Mouse (Mus musculus) kidney, postnatal 36 days (tissue): Measurements from ENCODE around the gene Csk.

ENCODE experiments used
- DNase-seq, 2 experiments: peaks; one replicate each; pipeline ENCODE4 v3.0.0; 2021 to 2022; ENCODE audit warnings: mixed read lengths in 2 of 2

Csk gene

DNA sequence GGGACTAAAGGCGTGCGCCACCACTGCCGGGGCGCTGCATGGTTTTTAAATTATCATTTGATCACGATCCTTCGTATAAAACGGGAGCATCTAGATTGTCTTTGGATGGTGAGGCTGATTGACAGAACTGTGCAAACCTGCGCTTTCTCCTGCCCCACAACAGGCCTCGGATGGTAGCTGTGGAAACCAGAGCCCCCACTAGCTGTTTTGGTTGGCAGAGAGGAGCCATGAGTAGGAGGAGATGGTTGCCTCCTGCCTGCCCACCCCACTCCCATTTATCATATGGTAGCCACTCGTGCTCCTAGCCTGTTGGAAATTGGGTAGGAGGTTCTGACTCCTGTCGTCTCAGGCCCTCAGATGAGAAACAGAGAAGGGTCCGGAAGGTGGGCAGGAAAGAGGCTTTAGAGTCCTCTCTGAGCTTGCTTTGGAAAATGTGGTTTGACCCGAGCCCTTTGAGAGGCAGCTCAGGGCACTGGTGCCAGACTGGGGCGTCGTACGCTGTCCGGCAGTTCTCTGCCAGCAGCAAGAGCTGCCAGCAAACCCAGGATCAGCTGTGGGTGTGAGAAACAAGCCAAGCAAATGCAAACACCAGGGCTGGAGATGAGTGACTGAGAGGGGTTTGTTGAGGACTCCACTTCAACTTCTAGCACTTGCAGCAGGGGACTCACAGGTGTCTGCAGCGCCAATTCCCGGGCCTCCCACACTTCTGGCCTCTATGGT, 3.4 kb upstream of the Csk start:
- no peak for DNase-seq

DNA sequence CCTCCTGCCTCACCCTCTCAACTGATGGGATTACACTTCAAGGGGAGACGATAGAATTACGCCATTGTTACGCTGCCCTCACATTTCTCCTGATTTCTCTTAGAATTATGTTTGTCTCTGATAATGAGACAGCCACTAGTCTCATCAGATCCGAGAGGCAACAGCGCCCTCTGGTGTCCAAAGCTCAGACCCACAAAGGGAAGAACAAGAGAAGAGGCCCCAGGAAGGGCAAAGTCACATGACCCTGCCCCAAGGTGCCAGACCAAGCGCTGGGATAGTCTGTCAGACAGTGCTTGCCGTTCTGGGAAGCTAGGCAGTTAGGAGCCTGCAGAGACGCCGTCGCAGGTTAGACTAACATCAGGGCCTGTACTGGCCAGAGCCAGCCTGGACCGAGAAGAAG, 2.3 kb upstream of the Csk start:
- peak; percentile 94 to 98 for DNase-seq

GRCm38 (mm10) chr9:57654966-57655365, 1.5 kb upstream of the Csk start:
- DNase-seq, result no peak

DNA sequence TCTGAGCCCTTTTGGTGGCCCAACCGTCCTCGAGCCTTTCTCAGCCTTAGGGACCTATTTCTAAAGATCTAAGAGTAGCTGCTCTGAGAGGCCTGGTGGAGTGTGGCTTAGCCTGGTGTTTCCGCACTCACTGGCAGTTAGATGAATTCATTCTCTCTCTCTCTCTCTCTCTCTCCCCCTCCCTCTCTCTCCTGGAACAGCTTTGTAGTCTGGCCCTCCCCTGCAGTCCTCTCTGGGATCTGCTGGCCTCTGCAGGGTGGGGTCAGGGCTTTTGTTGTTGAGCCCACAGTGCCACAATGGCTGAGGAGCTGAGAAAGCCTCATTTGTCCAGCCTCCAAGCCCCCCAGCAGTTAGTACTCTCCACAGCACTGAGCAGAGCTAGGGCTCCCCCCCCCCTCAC, 576 bp downstream of the Csk start:
- no peak for DNase-seq

DNA sequence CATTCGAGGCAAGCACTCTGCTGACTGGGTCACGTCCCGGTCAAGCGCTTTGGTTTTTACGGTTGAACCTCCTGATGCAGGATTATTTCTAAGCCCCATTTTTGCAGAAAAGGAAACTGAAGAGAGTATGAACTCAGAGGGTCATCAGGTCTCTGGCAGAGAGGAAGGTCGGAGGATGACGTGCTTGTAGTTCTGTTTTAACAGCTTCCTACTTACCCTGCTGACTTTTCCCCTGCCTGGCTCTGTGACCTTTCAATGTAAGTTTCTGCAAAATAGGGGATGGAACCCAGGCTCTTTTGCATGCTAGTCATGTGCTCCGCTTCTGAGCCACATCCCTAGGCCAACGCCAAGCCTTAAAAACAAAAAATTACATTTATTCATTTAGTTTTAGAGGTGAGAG, 1.1 kb downstream of the Csk start:
- no peak for DNase-seq

DNA sequence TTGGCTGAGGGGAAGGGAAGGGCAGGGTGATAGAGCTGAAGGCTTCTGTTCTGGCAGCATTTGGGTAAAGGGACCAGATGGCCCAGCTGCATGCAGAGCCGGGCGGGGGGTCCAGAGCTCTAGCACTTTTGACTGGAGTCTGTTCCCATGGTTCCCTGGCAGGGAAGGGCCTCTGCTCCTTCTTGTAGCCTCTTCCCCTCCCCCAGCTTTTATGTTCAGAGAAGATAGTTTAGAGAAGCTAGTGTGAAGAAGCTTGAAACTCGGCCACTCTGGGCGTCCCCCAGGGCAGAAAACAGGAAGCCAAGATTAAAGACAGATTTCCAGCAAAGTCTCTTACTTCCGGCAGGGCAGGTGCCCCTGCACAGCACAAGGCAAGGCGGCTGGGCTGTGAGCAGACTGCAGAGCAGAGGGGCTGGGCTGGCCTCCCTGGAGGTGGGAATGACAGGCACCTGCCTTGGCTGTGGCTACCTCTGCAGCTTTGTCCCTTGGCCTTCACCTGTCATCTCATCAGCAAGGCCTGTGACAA, 2.6 kb downstream of the Csk start:
- no peak for DNase-seq

DNA sequence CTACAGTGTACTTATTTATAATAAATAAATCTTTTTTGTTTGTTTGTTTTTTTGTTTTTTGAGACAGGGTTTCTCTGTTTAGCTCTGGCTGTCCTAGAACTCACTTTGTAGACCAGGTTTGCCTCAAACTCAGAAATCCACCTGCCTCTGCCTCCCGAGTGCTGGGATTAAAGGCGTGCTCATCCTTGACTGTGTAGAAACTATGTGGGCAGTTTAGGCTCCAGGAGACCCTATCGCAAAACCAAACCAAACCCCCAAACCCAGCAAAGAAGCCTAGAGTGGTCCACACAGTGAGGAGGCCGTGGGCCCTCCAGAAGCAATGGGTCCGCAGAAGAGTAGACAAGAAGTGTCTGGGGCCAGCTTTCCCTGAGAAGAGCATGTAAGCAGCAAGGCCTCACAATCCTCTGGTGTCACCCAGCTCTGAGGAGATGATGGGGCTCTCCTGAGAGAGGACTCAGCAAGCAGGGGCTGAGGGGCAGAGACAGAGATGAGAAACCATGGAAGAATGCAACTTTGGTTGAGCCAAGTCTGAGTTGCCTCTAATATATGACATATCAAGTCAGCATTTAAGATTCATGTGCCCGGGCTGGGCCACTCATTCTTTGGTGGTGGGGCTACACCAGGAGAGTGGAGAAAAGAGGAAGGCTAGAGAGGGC, 3.2 kb downstream of the Csk start:
- no peak for DNase-seq

DNA sequence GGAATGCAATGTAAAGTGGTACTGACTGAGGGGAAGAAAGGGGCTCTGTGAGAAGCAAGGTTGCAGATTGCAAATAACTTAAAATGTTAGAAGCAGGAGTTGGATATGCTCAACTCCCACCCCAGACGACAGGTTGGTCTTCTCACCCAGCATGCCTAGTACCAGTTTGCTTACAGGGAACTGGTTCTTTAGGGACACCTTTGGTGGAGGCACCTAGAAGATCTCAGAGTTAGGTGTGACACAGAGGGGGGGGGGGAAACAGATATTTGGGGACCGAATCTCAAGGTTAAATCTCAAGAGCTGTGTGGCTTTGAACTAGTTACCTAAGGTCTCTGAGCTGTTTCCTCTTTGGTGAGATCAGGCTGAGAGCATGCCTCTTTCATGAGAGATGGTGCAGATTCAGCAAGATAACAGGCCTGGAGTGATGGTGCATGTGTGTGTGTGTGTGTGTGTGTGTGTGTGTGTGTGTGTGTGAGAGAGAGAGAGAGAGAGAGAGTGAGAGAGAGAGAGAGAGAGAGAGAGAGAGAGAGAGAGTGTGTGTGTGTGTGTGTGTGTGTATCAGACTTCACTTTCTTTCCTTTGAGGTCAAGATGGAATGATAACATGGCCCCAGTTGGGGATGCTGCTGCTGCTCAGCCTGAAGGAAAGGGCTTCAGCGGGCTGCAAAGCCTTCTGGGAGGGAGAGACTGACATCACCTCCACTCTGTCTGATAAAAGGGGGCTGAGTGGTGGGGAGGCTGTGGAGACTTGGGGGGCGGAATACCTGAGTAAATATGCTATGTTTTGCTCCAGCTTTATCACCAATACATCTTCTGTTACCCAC, 5.9 kb downstream of the Csk start:
- DNase-seq, result no peak

DNA sequence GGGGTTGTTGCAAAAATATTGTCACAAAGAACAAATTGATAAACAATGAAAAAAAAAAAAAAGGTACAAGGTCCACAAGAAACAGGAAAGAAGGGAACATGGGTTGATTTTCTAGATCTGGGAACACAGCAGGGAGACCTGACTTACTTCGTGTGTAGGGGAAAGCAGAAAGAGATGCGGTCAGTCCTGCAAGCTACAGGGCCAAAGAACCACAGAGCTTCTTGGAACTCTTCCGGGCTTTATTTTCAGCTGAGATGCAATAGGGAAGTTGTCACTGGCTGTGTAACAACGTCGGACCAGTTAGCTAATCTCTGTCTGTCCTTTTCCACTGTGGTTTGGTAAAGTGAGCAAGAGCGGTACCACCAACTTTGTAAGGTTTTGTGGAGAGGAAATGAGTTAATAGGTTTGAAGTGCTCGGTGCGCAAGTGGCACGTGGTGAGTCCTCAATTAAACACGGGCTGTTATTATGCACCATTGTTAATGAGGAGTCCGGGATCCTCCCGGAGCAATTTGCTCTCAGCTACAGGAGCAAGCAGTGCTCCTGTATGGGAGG, 6.8 kb downstream of the Csk start:
- DNase-seq, result no peak

DNA sequence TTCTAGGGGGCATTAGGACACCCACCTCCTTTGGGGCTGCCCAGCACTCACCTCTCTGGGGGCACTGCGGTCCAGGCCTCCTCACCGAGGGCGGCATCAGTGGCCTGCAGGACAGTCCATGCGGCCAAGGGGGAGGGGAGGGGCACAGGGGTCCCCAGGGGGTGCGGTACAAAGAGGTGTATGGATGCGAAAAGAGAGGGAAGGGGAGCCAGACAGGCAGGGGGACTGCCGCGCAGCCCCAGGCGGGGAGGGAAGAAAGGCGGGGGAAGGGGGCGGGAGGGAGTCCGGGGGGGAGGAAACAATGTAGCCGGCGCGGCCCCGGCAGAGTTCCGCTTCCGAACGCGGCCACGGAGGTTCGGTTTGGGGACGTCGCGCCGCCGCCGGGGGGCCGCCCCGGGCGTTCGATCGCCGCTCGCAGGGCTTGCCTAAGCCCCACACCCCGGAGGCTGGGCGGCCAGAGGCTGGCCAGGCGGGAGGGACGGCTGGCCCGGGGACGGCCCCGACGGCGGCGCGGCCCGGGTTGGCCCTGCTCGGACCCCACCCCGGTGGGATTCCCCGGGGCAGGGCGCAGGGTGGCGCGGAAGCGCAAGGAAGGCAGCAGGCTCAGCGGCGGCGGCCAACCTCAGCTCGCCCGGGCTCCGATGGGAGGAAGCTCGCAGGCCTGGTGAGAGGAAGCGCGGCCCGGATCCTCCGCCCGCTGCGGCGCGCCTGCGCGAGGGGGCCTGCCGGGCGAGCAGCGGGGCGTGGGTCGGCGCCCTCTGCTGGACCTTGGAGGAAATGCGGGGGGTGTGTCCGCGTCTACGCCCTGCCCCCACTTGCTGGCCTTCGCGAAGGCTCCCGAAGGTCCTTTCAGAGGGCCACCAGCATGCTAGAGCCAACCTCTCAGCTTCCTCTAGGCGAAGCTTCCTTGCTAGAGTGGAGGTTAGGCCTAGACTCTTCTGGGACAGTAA, 8.2 kb downstream of the Csk start:
- DNase-seq, result peak; percentile 92 to 95

DNA sequence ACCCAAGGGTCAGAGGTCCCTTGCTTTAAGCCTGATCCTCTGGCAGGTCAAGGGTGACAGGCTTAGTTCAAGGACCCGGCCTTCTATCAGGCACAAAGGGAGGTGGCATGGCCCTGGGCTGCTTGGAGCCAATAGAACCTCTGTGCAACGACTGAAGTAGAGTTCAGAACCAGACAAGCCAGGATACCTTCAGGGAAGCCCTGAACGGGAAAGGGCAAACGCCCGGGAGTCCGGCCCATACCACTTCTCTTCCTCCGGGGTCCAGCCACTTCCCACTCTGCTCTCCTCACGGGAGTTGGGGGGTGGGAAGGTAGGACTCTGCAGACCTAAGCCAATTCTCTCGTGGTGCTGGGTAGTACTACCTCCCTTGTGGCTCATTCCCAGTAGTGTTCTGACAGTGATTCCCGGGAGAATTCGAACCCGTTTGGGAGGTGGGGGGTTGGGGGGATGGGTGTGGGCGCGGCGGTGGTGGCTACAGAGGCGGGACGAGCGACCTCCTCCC, 8.9 kb downstream of the Csk start:
- DNase-seq, result peak in 1 of 2 experiments; percentile 38

DNA sequence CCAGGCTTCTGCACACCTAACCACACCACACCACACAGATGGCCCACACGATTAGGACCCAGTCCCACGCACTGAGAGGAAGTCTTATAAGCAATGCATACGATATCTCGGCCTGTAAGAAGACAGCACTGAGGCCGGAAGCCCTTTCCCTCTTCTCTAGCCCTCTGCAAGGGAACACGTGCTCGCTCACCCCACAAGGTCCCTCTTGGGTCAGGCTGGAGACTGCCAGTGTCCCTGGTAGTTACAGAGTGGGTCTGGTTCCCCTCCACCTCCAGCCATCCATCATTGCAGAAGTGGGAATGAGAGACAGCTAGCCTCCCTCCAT, 9.6 kb downstream of the Csk start:
- peak in 1 of 2 experiments; percentile 35 for DNase-seq

DNA sequence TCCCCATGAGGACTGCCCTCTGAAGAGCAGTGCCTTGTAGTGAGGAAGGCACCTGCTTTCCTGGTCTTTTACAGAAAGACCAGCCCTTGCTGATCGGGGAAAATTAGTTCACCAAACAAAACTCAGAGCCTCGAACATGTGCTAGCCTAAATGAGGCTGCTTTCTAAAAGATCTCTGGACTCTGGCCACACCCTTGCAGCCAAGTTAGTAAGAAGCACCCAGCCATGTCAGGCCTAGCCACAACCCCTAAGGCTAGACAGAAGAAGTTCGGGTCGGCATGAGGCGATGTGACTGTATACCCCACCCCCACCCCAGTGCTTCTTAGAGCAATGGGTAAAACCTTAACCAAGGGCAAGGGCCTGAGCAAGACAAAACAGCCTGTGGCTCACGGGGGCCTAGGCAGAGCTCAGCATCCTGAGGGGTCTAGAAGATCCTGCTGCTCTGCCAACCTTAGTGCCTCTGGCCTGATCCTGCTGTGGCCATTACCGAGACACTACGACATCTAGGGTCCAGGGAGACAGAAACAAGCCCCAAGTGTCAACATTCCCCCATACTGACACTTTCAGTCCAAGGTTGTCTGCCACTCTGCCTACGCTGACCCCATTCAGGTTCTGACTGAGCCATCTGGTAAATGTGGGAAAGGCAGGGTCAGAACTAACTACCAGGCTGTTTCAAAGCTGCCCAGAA, 10.1 kb downstream of the Csk start:
- peak; percentile 46 to 51 for DNase-seq

GRCm38 (mm10) chr9:57641775-57642550, 11.5 kb downstream of the Csk start:
- DNase-seq, result no peak

DNA sequence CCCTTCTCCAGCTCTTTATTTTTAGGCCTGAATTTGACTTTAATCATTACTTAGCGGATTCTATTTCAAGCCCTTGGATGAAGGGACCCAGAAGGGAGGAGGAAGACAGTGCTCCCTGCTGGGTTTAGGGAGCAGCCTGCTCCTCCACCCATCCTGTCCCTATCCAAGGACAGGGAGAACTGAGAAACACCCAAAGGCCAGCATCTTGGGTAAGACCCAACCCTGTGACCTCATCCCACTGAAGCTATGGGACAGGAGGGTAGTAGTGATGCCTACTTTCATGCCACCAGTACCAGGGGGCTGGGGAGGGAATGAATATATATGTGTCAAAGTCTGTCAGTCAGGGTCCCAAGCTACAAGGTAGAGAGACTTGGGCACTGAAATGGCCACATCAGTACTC, 12.4 kb downstream of the Csk start:
- DNase-seq, result no peak

- DNase-seq, result peak; percentile 54 to 68
Observed at GRCm38 (mm10) chr9:57640384-57640783, 13.0 kb downstream of the Csk start.

GRCm38 (mm10) chr9:57639661-57640328, 13.6 kb downstream of the Csk start:
- DNase-seq, result no peak

- DNase-seq, result peak; percentile 90 to 91
Observed at GRCm38 (mm10) chr9:57638651-57639459, 14.6 kb downstream of the Csk start.

GRCm38 (mm10) chr9:57637741-57638322, 15.6 kb downstream of the Csk start:
- DNase-seq, result peak; percentile 84 to 86
